Mouse (Mus musculus): ENCODE measurements around the gene Mob1a.

Gene Mob1a

DNA sequence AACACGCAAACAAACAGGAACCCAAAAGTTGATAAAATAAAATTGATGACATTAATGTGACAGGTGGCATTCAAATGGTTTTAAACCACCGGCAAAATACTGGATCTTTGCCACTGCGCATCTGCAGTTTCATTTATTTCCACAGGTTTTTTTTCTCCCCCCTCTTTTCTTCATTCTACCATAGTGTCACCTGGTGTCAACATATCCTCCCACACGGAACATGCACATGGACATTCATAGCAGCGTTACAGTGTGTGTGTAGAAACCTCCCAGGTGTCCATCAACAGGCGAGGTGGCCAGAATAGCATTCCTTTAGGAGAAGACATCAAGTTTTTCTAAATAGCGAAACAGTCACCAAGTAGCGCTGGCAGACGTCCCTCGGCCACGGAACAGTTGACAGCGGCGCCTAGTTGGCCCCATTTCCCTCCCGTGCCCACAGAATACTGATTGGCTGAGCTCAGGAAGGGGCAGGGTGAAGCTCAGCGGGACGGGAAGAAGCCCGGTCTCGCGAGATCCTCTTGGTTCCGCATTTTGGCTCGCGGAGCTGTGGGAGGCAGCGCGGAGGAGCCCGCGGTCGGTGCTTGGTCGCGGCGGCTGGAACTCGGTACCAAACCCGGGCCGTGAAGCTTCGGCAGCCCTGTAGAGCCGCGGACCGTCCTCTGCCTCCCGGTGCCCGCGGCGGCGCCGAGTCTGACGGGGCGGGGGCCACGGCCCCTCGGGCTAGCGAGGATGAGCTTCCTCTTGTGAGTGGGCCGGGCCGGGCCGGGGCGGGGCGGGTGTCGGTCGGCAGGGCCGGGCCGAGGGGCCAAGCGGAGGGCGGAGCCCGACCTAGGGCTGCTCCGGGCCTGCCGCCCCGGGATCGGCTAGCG lies at the start of gene Mob1a, which contains the start of gene Mthfd2:
Gene Mob1a (plus strand): TSS at position 492 of the 869 bp plus-strand sequence.
Gene Mthfd2 (minus strand): TSS at position 384 of the 869 bp plus-strand sequence.
- peak; percentile 96 for DNase-seq (ENCODE audit: low spot score)

- DNase-seq (ENCODE audit: low spot score): no peak
These were observed 48.7 kb upstream of the Mob1a start for GRCm38 (mm10) chr6:83277151-83277550.

- no peak for DNase-seq (ENCODE audit: low spot score)
These were observed 46.9 kb upstream of the Mob1a start for GRCm38 (mm10) chr6:83278881-83279280.

DNA sequence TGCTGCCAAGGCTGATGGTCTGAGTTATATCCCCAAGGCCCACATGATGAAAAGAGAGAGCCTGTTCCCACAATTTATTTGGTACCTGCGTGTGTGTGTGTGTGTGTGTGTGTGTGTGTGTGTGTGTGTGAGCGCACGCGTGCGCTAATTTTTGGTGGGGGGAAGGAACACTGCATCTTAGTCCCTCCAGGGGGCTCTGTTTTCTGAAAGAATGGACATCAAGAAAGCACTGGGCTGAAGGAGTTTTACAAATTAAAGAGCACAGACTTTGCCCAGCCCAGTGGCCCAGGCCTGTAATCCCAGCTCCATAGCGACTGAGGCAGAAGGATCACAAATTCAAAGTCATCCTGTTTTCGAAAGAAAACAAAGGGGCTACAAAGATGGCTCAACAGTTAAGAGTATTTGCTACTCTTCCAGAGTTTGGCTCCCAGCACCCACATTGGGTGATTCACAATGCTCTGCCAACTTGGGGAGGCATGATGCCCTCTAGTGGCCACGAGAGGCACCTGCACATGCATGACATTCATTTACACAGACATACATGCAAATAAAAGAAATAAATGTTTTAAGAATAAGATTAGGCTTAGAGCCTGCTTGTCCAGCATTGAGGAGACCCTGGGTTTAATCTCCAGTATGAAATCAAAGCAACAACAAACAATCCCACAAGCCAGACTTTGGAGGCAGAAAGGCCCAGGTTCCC lies 45.4 kb upstream of the Mob1a start:
- no peak for DNase-seq (ENCODE audit: low spot score)

DNA sequence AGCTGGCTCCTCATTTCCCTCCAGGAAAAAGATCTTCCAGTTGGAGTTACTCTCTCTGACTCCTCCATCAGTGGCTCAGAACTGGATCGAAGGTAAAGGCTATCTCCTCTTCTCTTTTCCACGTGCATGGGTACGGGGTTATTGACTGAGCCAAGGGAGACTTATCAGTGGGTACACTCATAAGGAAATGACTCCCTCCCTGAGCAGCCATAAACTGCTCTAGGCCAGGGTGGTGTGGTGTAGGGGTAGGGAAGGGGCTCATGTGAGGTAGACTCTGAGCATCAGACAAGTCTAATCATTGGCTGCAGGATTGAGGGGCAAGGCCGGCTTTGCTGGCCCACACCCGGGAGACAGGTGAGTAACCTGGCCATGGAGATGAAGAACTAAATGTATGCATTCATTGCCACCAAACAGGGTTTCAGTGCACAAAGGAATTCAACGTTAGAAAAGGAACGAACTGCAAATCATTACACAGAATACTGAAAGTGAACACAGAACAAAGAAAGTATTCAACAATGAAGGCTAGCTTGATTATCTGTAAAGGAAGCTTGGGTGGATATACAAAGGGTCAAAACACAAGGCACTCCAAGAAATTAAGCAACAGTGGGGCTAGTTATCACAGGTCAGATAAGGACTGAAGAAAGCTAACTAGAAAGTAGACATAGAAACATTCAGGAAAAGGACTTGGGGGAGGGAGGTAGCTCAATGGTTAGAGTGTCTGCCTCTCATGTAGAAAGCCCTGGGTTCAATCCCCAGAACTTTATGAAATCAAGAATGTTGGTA lies 25.2 kb upstream of the Mob1a start:
- no peak for DNase-seq (ENCODE audit: low spot score)

DNA sequence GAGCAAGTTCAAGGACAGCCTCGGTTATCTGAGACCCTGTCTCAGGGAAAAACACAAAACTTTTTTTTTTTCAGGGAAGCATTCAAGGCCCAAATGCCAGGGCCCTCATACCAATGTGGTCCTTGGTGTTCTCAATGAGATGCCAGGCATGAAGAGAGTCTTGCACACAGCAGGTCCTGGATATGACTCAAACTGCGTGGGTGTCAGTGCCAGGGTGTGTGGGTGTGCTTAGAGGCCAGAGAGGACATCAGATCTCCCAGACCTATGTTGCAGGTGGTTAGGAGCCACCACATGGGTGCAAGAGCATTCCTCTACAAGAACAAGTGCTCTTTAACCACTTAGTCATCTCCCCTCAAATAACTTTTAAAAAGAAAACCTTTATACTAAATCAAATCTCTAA lies 24.5 kb upstream of the Mob1a start:
- DNase-seq (ENCODE audit: low spot score): no peak

DNA sequence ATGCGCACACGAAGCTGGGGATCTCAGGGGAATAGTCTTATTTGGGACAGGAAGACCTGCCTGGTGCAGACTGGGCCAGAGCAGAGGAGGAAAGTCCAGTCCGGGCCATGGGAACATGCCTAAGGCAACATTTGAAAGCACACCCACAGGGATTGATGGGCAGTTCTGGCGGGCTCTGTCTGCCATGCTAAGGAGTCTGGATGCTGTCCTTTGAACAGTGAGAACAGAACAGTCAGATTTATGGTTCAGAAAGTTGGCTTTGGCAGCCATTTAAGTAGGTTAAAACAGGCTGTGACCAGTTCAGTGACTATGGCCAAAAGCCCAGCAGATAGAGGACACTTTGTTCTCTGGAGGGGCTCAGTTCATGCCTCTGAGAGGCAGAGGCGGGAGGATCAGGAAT lies 23.6 kb upstream of the Mob1a start:
- no peak for DNase-seq (ENCODE audit: low spot score)

DNA sequence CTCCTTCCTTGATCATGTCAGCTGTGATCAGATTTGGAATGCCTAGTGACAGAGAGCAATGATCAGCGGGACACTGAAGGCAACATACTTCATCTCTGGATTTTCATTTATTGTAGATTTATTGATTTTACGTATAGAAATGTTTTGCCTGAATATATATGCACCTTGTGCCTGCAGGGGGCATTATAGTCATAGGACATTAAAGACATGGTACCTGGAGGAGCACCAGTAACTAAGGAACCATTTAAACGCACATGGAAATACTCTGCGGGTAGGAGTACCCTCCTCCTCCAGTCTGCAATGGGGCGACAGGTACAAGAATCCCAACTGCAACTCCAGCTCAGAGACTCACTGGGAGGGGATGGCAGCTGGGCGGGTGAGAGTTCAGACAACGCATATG lies 16.8 kb upstream of the Mob1a start:
- DNase-seq (ENCODE audit: low spot score): no peak

GRCm38 (mm10) chr6:83311206-83311605 lies 14.6 kb upstream of the Mob1a start:
- DNase-seq (ENCODE audit: low spot score): no peak

DNA sequence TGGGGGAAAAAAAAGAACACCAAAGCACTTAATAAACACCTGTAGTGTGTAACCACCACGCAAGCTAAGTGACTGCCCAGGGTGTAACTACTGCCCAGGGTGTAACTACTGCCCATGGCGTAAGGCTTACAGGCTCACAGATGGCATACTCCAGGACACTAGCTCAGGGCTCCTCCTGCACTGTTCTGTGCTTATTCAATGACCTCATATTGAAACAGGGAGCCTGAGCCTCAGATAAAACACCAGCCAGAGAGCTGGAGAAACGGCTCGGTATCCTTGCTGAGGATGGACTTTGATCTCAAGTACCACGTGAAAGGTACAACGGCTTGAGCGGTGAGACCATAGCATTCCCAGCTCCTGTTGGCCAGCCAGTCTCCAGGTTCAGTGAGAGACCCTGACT lies 13.8 kb upstream of the Mob1a start:
- DNase-seq (ENCODE audit: low spot score): peak; percentile 74

GRCm38 (mm10) chr6:83312514-83312913 lies 13.3 kb upstream of the Mob1a start:
- DNase-seq (ENCODE audit: low spot score): peak; percentile 40

DNA sequence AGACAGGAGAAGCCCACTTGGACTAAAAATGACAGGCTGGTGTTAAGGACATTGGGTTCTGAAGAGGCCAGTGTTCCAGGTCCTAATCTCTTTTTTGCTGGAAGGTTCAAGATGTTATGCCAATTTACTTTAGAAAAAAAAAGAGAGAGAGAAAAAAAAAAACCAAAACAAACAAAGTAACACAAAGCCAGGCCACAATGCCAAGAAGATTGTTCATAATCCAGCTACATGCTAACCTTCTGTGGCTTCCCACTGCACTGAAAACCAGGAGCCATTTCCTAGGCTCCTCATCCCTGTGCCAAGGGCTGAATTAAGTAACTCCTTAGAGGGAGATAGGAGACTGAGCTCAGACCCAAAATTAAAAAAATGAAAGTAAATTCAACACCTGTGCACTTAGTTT lies 10.5 kb upstream of the Mob1a start:
- no peak for DNase-seq (ENCODE audit: low spot score)

- DNase-seq (ENCODE audit: low spot score): peak; percentile 44
These were observed 9.8 kb upstream of the Mob1a start for GRCm38 (mm10) chr6:83316022-83316421.

DNA sequence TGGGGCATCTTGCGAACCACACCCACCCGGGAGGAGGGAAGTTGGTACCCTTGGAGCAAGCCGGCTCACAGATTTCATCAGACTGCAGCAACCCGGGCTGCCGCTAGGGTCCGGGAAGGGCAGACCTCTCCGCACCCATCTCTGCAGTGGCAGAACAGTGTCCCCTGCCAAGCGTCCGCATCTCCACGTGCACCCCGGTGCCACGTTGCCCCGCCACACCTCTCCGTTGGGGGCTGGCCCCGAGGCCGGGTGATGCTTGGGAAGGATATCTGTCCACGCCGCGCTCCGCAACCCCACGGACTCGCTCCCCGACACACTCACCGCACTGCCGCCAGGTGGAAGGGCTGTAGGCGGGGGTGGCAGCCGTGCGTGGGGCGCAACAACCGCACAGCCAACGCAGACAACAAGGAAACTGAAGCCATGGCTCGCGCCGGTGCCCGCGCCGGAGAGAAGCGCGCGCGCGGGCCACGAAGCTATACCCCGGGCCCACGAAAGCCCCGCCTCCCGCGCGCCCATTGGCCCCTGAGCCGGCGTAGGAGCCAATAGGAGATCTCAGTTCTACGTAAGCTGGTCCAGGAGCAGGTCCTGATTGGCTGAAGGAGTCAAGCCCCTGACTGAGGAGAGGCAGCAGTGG lies 8.6 kb upstream of the Mob1a start:
- DNase-seq (ENCODE audit: low spot score): peak; percentile 84

DNA sequence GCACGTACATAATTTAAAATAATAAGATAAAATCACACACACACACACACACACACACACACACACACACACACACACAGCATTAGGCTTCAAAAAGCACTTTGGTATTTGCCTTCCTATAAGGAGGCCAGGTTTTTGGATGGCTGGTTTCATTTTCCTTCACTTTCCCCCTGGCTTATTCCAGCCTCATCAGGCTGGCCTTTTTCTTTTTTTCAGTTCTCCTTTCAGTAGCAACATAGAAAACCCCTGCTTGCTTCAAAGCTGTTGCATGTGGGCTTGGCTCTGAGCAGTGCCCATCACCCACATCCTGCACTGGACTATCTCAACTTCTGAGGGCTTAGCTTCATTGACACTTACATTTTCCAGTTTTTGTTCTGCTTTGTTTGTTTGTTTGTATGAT lies 3.9 kb upstream of the Mob1a start:
- no peak for DNase-seq (ENCODE audit: low spot score)

DNA sequence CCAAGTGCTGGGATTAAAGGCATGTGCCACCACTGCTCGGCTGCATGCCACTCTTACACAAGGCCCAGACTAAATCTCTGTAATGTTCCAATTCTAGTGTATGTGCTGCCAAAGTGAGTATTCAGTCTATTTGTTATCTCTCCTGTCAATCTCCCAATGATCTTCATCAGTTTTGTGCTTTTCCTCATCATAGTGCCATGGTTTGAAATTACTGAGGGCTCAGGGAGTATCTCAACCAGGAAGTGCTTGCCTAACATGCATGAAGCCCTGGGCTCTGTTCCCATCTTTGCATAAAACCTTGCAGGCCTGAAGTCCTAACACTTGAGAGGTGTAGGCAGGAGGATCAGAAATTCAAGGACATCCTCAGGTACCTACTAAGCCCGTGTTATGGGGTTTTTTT lies 3.0 kb upstream of the Mob1a start:
- no peak for DNase-seq (ENCODE audit: low spot score)

- DNase-seq (ENCODE audit: low spot score): no peak
These were observed 2.0 kb upstream of the Mob1a start for GRCm38 (mm10) chr6:83323652-83324419.

GRCm38 (mm10) chr6:83326394-83326736 lies 549 bp downstream of the Mob1a start:
- no peak for DNase-seq (ENCODE audit: low spot score)

DNA sequence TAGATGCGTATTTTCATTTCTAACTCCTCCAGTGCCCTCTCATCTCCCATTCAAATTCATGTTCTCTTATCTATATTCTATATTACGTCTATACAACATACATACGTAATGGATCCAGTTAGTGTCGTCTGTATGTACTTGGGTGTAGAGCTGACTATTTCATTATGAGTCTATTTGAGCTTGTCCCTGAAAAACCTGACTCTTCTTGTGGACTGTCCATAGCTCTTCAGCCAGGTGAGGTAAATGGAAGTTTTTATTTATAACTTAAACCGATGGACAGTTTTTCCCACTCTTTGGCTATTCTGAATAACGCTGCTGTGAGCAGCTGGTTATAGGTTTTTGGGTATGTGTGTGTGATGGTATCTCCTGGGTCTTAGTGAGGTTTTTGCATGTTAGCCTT lies 945 bp downstream of the Mob1a start:
- DNase-seq (ENCODE audit: low spot score): no peak

- no peak for DNase-seq (ENCODE audit: low spot score)
These were observed 1.9 kb downstream of the Mob1a start for GRCm38 (mm10) chr6:83327591-83328190.

- DNase-seq (ENCODE audit: low spot score): no peak
These were observed 15.6 kb downstream of the Mob1a start for GRCm38 (mm10) chr6:83341387-83341786.
